Mouse (Mus musculus): ENCODE data around the gene Wif1. TPM values are rescaled to one million over a fixed set of nuclear protein-coding genes. Genes with fewer than 3 reads are reported as not detected.

Wif1 gene
- polyA plus RNA-seq, 3 experiments from 2014 or later, result not detected

- ATAC-seq, result no peak
Observed at GRCm38 (mm10) chr10:121070742-121071141, 37.0 kb downstream of the Wif1 start.

GRCm38 (mm10) chr10:121080500-121080899 lies 46.7 kb downstream of the Wif1 start:
- no peak for ATAC-seq

GRCm38 (mm10) chr10:121082881-121083280 lies 49.1 kb downstream of the Wif1 start:
- ATAC-seq, result no peak

- ATAC-seq, result no peak
Observed at GRCm38 (mm10) chr10:121083512-121083911, 49.8 kb downstream of the Wif1 start.

GRCm38 (mm10) chr10:121088679-121089078 lies 54.9 kb downstream of the Wif1 start:
- no peak for ATAC-seq

- no peak for ATAC-seq
Observed at GRCm38 (mm10) chr10:121089312-121089711, 55.6 kb downstream of the Wif1 start.

- no peak for ATAC-seq
Observed at GRCm38 (mm10) chr10:121090006-121090405, 56.2 kb downstream of the Wif1 start.

GRCm38 (mm10) chr10:121095948-121096347 lies 62.2 kb downstream of the Wif1 start:
- no peak for ATAC-seq

- no peak for ATAC-seq
Observed at GRCm38 (mm10) chr10:121098263-121098662, 64.5 kb downstream of the Wif1 start.

- no peak for ATAC-seq
Observed at GRCm38 (mm10) chr10:121099658-121100057, 65.9 kb downstream of the Wif1 start.

- no peak for ATAC-seq
Observed at GRCm38 (mm10) chr10:121116115-121116514, 82.4 kb downstream of the Wif1 start.

- no peak for ATAC-seq
Observed at GRCm38 (mm10) chr10:121116636-121117035, 82.9 kb downstream of the Wif1 start.

- ATAC-seq, result no peak
Observed at GRCm38 (mm10) chr10:121120751-121121150, 87.0 kb downstream of the Wif1 start.

GRCm38 (mm10) chr10:121124481-121124880 lies 90.7 kb downstream of the Wif1 start:
- ATAC-seq, result no peak

GRCm38 (mm10) chr10:121129000-121129925 lies 95.5 kb downstream of the Wif1 start:
- ATAC-seq, result no peak

Other genes with a start within 250 kb of the Wif1 start
- gene Msrb3, start 134.9 kb upstream of the Wif1 start, polyA plus RNA-seq (2017; shearing (Covaris generic)), result under 1 TPM in 2 of 3 experiments, not detected in 1; 0.17 to 0.48 TPM
- 1 to 10 TPM; 4.0 to 4.9 (median 4.7) TPM for gene Lemd3, start 54.6 kb upstream of the Wif1 start, polyA plus RNA-seq (2017; shearing (Covaris generic))

Data from inflammation-experienced regulatory T-cells, adult 6 months (primary cell).